Mouse (Mus musculus) lung, adult 2 months (tissue): Measurements from ENCODE around the gene Zfp217.

ENCODE experiments used
- CTCF ChIP-seq: fragments of 200-500 bp; IDR thresholded peaks from 2 replicates; pipeline ENCODE4 v1.5.1; 2011; ENCODE audit warnings: mild to moderate bottlenecking, low read length, control low read depth; ENCODE audit not compliant: insufficient read depth
- POLR2A ChIP-seq: fragments of 200-500 bp; IDR thresholded peaks from 2 replicates; pipeline ENCODE4 v1.6.1; 2011; ENCODE audit warnings: low read depth, mild to moderate bottlenecking, control low read depth, low read length, borderline replicate concordance; ENCODE audit errors: extremely low read depth

GRCm38 (mm10) chr2:170154738-170155088 lies 6.8 kb upstream of the Zfp217 start:
- no peak for TF ChIP-seq CTCF
- no peak for TF ChIP-seq POLR2A
